ENCODE assay signal across 9 mouse cellular contexts in genomic region chr10:33179731-33180631, GRCm38 (mm10).
DNase-seq lines count a peak whose midpoint lies in the region; ATAC-seq and TF ChIP-seq lines count a peak whose summit lies in the region.
"Had no signal": no experiment of that assay in that cellular context is flagged by ENCODE, and none has a peak within 500 bp of the region (broad histone marks: within the 10 kb centered on the region; RNA-seq: fewer than 3 reads in every experiment).

No protein-coding gene starts in this region.

- intact Hi-C loops in left cerebral cortex, postnatal 36 days (cut with DNase I) = no loop called here

- no peaks in the 10 kb centered on the region for H3K36me3 ChIP-seq in lung, embryonic 14.5 days (ENCODE audit: insufficient read depth)
- no peaks in the 10 kb centered on the region for H3K36me3 ChIP-seq in heart, postnatal 0 days (replicated peaks; ENCODE audit: control insufficient read depth, insufficient read depth, low read length)
- H3K36me3 ChIP-seq in midbrain, postnatal 0 days (ENCODE audit: insufficient read depth, low read length) = no peaks in the 10 kb centered on the region
- no peaks in the 10 kb centered on the region for H3K36me3 ChIP-seq in kidney, embryonic 14.5 days (ENCODE audit: control insufficient read depth, insufficient read depth, low read length)

- TF ChIP-seq CTCF in lung, embryonic 14.5 days (IDR thresholded peaks at IDR 0.05; ENCODE audit: low read depth) = no peak
- no peak for TF ChIP-seq CTCF in lung, adult 2 months (IDR thresholded peaks at IDR 0.05; ENCODE audit: insufficient read depth, low read length)
- TF ChIP-seq CTCF in heart, postnatal 0 days (IDR thresholded peaks at IDR 0.05; ENCODE audit: low read depth) = no peak
- no peak for TF ChIP-seq CTCF in midbrain, postnatal 0 days (IDR thresholded peaks at IDR 0.05)

- no peak for TF ChIP-seq EP300 in heart, postnatal 0 days (IDR thresholded peaks at IDR 0.05; ENCODE audit: low read depth)

- no peaks in the 10 kb centered on the region for H3K27me3 ChIP-seq in lung, embryonic 14.5 days (ENCODE audit: insufficient read depth, low read length)
- no peaks in the 10 kb centered on the region for H3K27me3 ChIP-seq in heart, postnatal 0 days (ENCODE audit: control insufficient read depth, insufficient read depth, low read length)
- H3K27me3 ChIP-seq in midbrain, postnatal 0 days (ENCODE audit: insufficient read depth, low read length) = no peaks in the 10 kb centered on the region
- no peaks in the 10 kb centered on the region for H3K27me3 ChIP-seq in kidney, embryonic 14.5 days (ENCODE audit: control insufficient read depth, insufficient read depth, low read length)

- H3K4me2 ChIP-seq in lung, embryonic 14.5 days = no peak overlapping the region
- H3K4me2 ChIP-seq in heart, postnatal 0 days (ENCODE audit: low read depth, low read length) = no peak overlapping the region
- H3K4me2 ChIP-seq in midbrain, postnatal 0 days (ENCODE audit: low read depth, low read length, poor library complexity, severe bottlenecking) = no peak overlapping the region
- no peak overlapping the region for H3K4me2 ChIP-seq in kidney, embryonic 14.5 days (replicated peaks; ENCODE audit: low read depth, low read length)

- no peaks in the 10 kb centered on the region for H3K4me1 ChIP-seq in lung, embryonic 14.5 days (ENCODE audit: insufficient read depth)
- H3K4me1 ChIP-seq in lung, adult 2 months (ENCODE audit: control insufficient read depth, insufficient read depth, low read length) = no peaks in the 10 kb centered on the region
- peaks cover 6% of the 10 kb centered on the region for H3K4me1 ChIP-seq in heart, postnatal 0 days (ENCODE audit: control insufficient read depth, insufficient read depth)
- H3K4me1 ChIP-seq in midbrain, postnatal 0 days (ENCODE audit: insufficient read depth, low read length) = no peaks in the 10 kb centered on the region
- no peaks in the 10 kb centered on the region for H3K4me1 ChIP-seq in kidney, embryonic 14.5 days (ENCODE audit: control insufficient read depth, insufficient read depth, low read length)

- no peaks in the 10 kb centered on the region for H3K9me3 ChIP-seq in lung, embryonic 14.5 days (ENCODE audit: low read depth, low read length)
- H3K9me3 ChIP-seq in heart, postnatal 0 days (replicated peaks; ENCODE audit: control insufficient read depth, low read length) = no peaks in the 10 kb centered on the region
- H3K9me3 ChIP-seq in midbrain, postnatal 0 days (ENCODE audit: low read length) = no peaks in the 10 kb centered on the region
- no peaks in the 10 kb centered on the region for H3K9me3 ChIP-seq in kidney, embryonic 14.5 days (ENCODE audit: control insufficient read depth, low read length)

- TF ChIP-seq POLR2A in lung, adult 2 months (IDR thresholded peaks at IDR 0.05; ENCODE audit: borderline replicate concordance, extremely low read depth, low read depth, low read length) = no peak

- peak; percentile 10 for DNase-seq in lung, embryonic 14.5 days
- no peak for DNase-seq in lung, adult 2 months
- DNase-seq in fibroblast of lung, adult 2 months (ENCODE audit: low read depth) = peak; percentile 9
- peak; percentile 12 for DNase-seq in heart, postnatal 0 days (ENCODE audit: low spot score)
- DNase-seq in midbrain, postnatal 0 days (ENCODE audit: low spot score) = peak; percentile 24
- no peak for DNase-seq in left cerebral cortex, postnatal 36 days (ENCODE audit: low spot score in 2 of 2)
- DNase-seq: cerebellum, postnatal 36 days had no signal

- ATAC-seq in lung, embryonic 14.5 days (ENCODE audit: insufficient read depth) = peak; percentile 54; the same call in 1 of the 2 replicates
- peak; percentile 63 for ATAC-seq in heart, postnatal 0 days (ENCODE audit: insufficient read depth, low read depth)
- no peak for ATAC-seq in midbrain, postnatal 0 days (ENCODE audit: low FRiP score)
- no peak for ATAC-seq in kidney, embryonic 14.5 days (ENCODE audit: low FRiP score, low TSS enrichment)

- H3K9ac ChIP-seq in lung, embryonic 14.5 days = no peak overlapping the region
- H3K9ac ChIP-seq in heart, postnatal 0 days (replicated peaks; ENCODE audit: low read depth, low read length) = no peak overlapping the region
- no peak overlapping the region for H3K9ac ChIP-seq in midbrain, postnatal 0 days (replicated peaks; ENCODE audit: low read length, poor library complexity, severe bottlenecking)
- H3K9ac ChIP-seq in kidney, embryonic 14.5 days (ENCODE audit: low read depth, low read length) = no peak overlapping the region

- 45% methylated on average over 2 of the region's 2 CpGs for WGBS in lung, embryonic 14.5 days
- 27% methylated on average over 2 of the region's 2 CpGs for WGBS in lung, adult 2 months
- 52% methylated on average over 2 of the region's 2 CpGs for WGBS in heart, postnatal 0 days
- 37% methylated on average over 2 of the region's 2 CpGs for WGBS in midbrain, postnatal 0 days
- 53% methylated on average over 2 of the region's 2 CpGs for WGBS in kidney, embryonic 14.5 days

- no peak overlapping the region for H3K27ac ChIP-seq in lung, embryonic 14.5 days (ENCODE audit: low read depth)
- H3K27ac ChIP-seq in heart, postnatal 0 days (ENCODE audit: low read depth) = no peak overlapping the region; the same call in 1 of the 2 replicates
- no peak overlapping the region for H3K27ac ChIP-seq in midbrain, postnatal 0 days (ENCODE audit: low read depth, low read length)
- H3K27ac ChIP-seq in kidney, embryonic 14.5 days (ENCODE audit: low read depth, low read length) = no peak overlapping the region
- H3K27ac ChIP-seq: stomach, postnatal 0 days had no signal

- H3K4me3 ChIP-seq in lung, embryonic 14.5 days (ENCODE audit: low read depth, low read length) = no peak overlapping the region
- no peak overlapping the region for H3K4me3 ChIP-seq in lung, adult 2 months (replicated peaks; ENCODE audit: extremely low read depth, low read depth, low read length)
- H3K4me3 ChIP-seq in heart, postnatal 0 days (ENCODE audit: low read depth, low read length) = no peak overlapping the region
- H3K4me3 ChIP-seq in midbrain, postnatal 0 days (ENCODE audit: low read depth, low read length) = no peak overlapping the region
- H3K4me3 ChIP-seq in kidney, embryonic 14.5 days (ENCODE audit: low read length) = no peak overlapping the region

Comparison
In these comparisons a context has a peak if more than half of its experiments do, and no peak if none do; other contexts are left out.
1. DNase-seq: peak in lung, embryonic 14.5 days (single experiment), fibroblast of lung, adult 2 months (single experiment), heart, postnatal 0 days (single experiment) and midbrain, postnatal 0 days (single experiment); none in lung, adult 2 months (single experiment) and left cerebral cortex, postnatal 36 days (0 of 2).
2. ATAC-seq: peak in lung, embryonic 14.5 days (single experiment) and heart, postnatal 0 days (single experiment); none in midbrain, postnatal 0 days (single experiment) and kidney, embryonic 14.5 days (single experiment).